Mouse (Mus musculus) heart, embryonic 11.5 days (tissue): ENCODE measurements around the gene Rbks. TPM values are rescaled to one million over a fixed set of nuclear protein-coding genes. Genes with fewer than 3 reads are reported as not detected.

Experiments
- ATAC-seq: fragments of 200-750 bp; cut with Nextera tagmentation; replicated peaks from 2 replicates; pipeline ENCODE4 v1.8.0; 2017; ENCODE audit warnings: moderate library complexity; ENCODE audit not compliant: insufficient number of reproducible peaks, low FRiP score, low TSS enrichment
- H3K27ac ChIP-seq: fragments of 300-500 bp; sonication (generic); 2 replicates; pipeline ENCODE4 v1.5.1; 2014; ENCODE audit warnings: mild to moderate bottlenecking, low read depth, low read length
- H3K27me3 ChIP-seq: fragments of 300-500 bp; sonication (generic); 2 replicates; pipeline ENCODE4 v1.6.1; 2014; ENCODE audit warnings: mild to moderate bottlenecking, low read length, mixed read lengths; ENCODE audit not compliant: control insufficient read depth, insufficient read depth
- H3K36me3 ChIP-seq: fragments of 300-500 bp; sonication (generic); 2 replicates; pipeline ENCODE4 v1.6.1; 2014; ENCODE audit warnings: mild to moderate bottlenecking, low read length, moderate library complexity, mixed read lengths; ENCODE audit not compliant: control insufficient read depth, insufficient read depth
- H3K4me1 ChIP-seq: fragments of 300-500 bp; sonication (generic); 2 replicates; pipeline ENCODE4 v1.6.1; 2014; ENCODE audit warnings: low read length; ENCODE audit not compliant: control insufficient read depth, insufficient read depth
- H3K4me2 ChIP-seq: fragments of 300-500 bp; sonication (generic); 2 replicates; pipeline ENCODE4 v1.6.1; 2014; ENCODE audit warnings: mild to moderate bottlenecking, moderate library complexity
- H3K4me3 ChIP-seq: fragments of 300-500 bp; sonication (generic); 2 replicates; pipeline ENCODE4 v1.5.1; 2014; ENCODE audit warnings: low read depth, low read length
- H3K9ac ChIP-seq: fragments of 300-500 bp; sonication (generic); 2 replicates; pipeline ENCODE4 v1.6.1; 2014; ENCODE audit warnings: mild to moderate bottlenecking, low read depth, low read length, moderate library complexity
- H3K9me3 ChIP-seq: fragments of 300-500 bp; sonication (generic); replicated peaks from 2 replicates; pipeline ENCODE4 v1.6.1; 2016; ENCODE audit warnings: low read length; ENCODE audit not compliant: control insufficient read depth
- WGBS: fragments of 180-500 bp; shearing (Covaris S2); extraction: QIAGEN DNeasy Blood & Tissue Kit; methylation state at CpG from one replicate; pipeline ENCODE4 v1.1.7; 2014; ENCODE audit not compliant: insufficient replicate concordance; 5-methylcytosine and 5-hydroxymethylcytosine counted together
- polyA plus RNA-seq: library from polyadenylated mRNA; unstranded; fragments of >200 nt; fragmentation: Nextera tagmentation; extraction: Ambion mirVana; gene quantifications from 2 replicates; pipeline ENCODE4 v1.2.1, GENCODE M21; 2014

The Rbks gene
- 4.9 and 7.7 TPM in 2 replicates for polyA plus RNA-seq

DNA sequence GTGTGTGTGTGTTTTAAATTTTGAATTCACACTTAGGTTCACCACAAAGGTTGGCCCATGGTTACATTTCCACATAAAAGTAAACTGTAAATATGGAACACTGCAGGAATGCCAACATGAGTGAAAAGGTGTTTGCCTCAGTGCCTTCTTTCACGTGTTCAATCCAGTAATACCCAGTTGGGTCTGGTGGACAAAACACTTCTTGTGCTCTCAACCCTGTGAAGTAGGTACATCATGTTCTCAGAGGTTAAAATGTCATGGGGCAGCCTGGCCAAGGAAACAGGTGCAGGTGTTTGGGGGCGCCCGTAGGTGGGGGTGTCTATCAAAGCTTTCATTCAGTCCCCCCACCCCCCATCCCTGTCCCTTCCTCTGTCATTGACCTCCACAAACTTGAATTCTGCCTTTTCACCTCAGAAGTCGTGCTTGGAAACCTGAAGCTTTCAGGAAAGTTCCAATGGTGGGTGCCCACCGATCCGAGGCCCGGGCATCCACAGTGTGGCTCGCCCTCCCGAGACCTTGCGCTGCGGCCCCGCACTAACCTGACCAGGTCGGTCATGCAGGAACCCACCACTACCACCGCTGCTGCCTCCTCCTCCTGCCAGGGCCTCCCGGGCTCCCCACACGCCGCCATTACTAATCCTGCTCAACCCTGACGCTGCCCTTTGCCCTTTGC, at the start of gene Rbks:
Rbks (minus strand) TSS at position 657 of the 673 bp plus-strand sequence.
- H3K9me3 ChIP-seq: no peaks in the 10 kb centered on the region
- H3K4me1 ChIP-seq: no peaks in the 10 kb centered on the region
- peak; percentile 83; the same call in 1 of the 2 replicates for ATAC-seq
- peak within 1 kb of the TSS; percentile 92 for H3K9ac ChIP-seq
- no peaks in the 10 kb centered on the region for H3K27me3 ChIP-seq
- peak within 1 kb of the TSS; percentile 92 for H3K27ac ChIP-seq
- peak within 1 kb of the TSS; percentile 83 for H3K4me2 ChIP-seq
- 6% methylated on average over 18 of the region's 18 CpGs for WGBS
- H3K4me3 ChIP-seq: peak within 1 kb of the TSS; percentile 86
- H3K36me3 ChIP-seq: no peaks in the 10 kb centered on the region

DNA sequence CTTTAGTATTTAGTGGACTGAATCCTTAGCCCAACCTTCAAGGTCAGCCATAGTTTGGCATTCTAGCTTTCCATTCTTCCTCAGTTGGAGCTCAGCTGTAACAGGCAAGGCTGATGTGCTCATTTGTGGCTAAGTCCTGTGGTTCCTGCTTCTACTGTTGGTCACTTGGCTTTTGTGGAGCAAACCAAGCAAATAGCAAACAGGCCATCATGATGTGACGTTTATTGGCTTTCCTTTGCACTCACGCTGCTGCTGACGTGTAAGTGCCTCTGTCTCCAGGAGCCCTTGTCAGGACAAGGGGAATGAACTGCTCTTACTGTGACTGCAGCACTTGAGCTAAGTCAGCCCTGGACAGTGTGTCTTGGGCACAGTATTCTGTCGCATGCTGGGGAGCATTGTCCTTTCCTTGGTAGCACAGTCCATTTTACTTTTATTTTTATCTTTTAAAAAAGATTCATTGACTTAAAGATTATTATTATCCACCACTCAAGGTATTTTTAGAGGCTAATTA, 45.1 kb upstream of the Rbks start:
- Histone ChIP-seq H3K4me1 (no peaks in the 10 kb centered on the region), H3K9ac (no peak overlapping the region), H3K4me2 (no peak overlapping the region), H3K27ac (no peak overlapping the region), H3K36me3 (no peaks in the 10 kb centered on the region), H3K27me3 (no peaks in the 10 kb centered on the region), H3K9me3 (no peaks in the 10 kb centered on the region), H3K4me3 (no peak overlapping the region)
- no peak for ATAC-seq
- 40% methylated on average over 4 of the region's 4 CpGs for WGBS

DNA sequence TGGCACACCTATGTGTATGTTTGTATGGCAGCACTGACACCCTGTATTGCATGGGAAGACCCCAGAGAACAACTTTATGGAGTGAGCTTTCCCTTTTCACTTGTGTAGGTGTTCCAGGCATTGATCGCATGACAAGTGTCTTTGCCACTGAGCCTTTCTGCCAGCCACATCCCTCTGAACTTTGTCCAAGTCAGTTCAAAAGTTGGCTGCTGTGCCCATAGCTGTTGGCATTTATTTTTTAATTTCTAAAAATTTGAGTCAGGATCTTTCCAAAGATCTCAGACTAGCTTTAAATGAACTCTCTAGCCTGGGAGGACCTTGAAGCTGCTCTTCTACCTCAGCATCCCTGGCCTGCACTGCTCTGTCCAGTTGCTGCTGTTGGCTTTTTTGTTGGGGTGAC, 44.5 kb upstream of the Rbks start:
- 94% methylated on average over 1 of the region's 1 CpGs for WGBS
- Histone ChIP-seq H3K9ac (no peak overlapping the region), H3K27me3 (no peaks in the 10 kb centered on the region), H3K4me3 (no peak overlapping the region), H3K27ac (no peak overlapping the region), H3K36me3 (no peaks in the 10 kb centered on the region), H3K4me2 (no peak overlapping the region), H3K9me3 (no peaks in the 10 kb centered on the region), H3K4me1 (no peaks in the 10 kb centered on the region)
- no peak for ATAC-seq

DNA sequence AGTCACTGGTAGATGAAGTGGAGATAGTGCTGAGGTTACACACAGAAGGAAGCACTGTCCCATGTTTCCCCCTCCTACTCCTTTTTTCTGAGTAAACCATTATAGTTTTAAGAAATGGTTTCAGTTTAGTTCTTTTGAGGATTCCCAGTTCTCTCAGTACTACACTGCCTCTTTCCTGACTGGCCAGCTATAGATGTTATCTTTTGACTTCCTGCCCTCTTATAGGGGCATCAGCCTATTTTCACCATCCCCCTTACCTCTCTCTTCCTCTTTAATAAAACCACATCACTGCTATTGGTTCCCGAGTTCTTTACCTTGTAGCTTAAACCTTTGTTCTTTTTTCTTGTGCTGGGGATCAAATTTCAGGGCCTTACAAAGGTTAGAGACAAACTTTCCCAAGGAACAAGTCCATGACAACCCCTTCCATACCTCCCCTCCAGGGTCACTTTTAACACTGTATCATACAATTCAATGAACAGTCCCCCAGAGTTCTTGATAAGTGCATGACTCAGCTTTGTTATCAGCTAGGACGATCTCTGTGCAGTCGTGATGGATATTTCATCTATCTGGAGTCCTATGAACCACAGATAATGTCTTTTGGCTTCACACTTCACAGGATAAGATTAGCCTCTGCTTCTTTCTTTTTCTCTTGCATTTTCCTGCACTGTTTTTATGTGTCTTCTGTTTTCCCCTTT, 35.4 kb upstream of the Rbks start:
- Histone ChIP-seq H3K27me3 (no peaks in the 10 kb centered on the region), H3K4me1 (no peaks in the 10 kb centered on the region), H3K36me3 (no peaks in the 10 kb centered on the region), H3K27ac (no peak overlapping the region), H3K9me3 (no peaks in the 10 kb centered on the region), H3K9ac (no peak overlapping the region), H3K4me3 (no peak overlapping the region), H3K4me2 (no peak overlapping the region)
- no peak for ATAC-seq
- 29% methylated on average over 3 of the region's 3 CpGs for WGBS

DNA sequence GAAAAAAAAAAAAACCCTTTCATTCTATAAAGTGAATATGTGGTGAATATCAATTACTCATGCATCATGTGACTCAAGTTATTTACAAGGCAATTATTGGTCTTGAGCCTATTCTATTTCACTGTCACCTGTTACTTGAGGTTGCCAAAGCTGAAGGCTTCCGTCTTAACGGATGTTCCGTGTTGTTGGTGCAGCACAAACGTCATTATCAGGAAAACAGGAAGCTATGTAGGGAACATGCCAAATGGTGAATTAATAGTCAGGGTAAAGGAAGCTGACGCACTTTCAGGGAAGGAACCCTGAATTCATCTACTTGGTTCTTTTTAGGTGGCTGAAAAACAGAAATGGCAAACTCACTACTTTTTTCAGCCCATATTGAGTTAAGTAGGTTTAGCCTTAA, 30.0 kb upstream of the Rbks start:
- Histone ChIP-seq H3K27ac (no peak overlapping the region), H3K9ac (no peak overlapping the region), H3K4me2 (no peak overlapping the region), H3K36me3 (no peaks in the 10 kb centered on the region), H3K27me3 (no peaks in the 10 kb centered on the region), H3K4me3 (no peak overlapping the region), H3K9me3 (no peaks in the 10 kb centered on the region), H3K4me1 (no peaks in the 10 kb centered on the region)
- 64% methylated on average over 5 of the region's 5 CpGs for WGBS
- no peak for ATAC-seq

DNA sequence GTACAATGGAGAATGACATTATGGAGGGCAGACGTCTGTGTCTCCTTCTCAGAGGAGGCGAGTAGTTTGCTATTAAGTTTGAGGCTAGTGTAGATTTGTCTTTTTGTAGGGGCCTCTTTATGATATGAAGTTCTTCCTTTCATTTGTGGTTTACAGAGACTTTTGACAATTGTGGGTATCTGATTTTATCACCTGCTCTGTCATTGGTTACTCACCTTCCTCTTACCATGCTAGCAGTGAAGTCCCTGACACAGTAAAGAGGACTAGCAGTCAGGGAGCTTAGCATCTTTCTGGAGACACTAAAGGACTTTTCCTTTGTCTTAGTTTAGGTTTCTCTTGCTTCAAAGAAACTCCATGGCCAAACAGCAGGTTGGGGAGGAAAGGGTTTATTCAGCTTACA, 28.5 kb upstream of the Rbks start:
- WGBS: 88% methylated on average over 2 of the region's 2 CpGs
- Histone ChIP-seq H3K4me3 (no peak overlapping the region), H3K36me3 (no peaks in the 10 kb centered on the region), H3K9me3 (no peaks in the 10 kb centered on the region), H3K27ac (no peak overlapping the region), H3K27me3 (no peaks in the 10 kb centered on the region), H3K4me1 (no peaks in the 10 kb centered on the region), H3K9ac (no peak overlapping the region), H3K4me2 (no peak overlapping the region)
- ATAC-seq: no peak

DNA sequence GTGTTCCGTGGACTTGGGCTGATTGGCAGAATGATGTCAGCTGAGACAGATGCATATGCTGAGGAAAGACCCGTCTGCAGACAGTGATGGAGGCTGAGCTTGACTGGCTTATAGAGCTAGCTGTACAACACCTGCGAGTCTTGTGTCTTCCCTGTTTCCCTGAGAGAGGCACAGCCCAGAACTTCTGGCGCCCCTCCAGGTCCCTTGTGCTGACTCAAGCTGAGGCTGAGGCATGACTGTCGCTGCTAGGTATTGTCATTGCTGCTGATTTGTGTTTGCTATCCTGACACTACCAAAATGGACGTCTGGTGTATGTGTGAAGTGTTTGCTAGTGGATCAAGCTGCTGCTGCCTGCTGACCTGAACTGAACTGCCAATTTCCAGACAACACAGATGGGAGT, 27.1 kb upstream of the Rbks start:
- Histone ChIP-seq H3K9ac (no peak overlapping the region), H3K4me3 (no peak overlapping the region), H3K27ac (no peak overlapping the region), H3K4me1 (no peaks in the 10 kb centered on the region), H3K9me3 (no peaks in the 10 kb centered on the region), H3K27me3 (no peaks in the 10 kb centered on the region), H3K36me3 (no peaks in the 10 kb centered on the region), H3K4me2 (no peak overlapping the region)
- ATAC-seq: no peak
- WGBS: 70% methylated on average over 6 of the region's 6 CpGs

DNA sequence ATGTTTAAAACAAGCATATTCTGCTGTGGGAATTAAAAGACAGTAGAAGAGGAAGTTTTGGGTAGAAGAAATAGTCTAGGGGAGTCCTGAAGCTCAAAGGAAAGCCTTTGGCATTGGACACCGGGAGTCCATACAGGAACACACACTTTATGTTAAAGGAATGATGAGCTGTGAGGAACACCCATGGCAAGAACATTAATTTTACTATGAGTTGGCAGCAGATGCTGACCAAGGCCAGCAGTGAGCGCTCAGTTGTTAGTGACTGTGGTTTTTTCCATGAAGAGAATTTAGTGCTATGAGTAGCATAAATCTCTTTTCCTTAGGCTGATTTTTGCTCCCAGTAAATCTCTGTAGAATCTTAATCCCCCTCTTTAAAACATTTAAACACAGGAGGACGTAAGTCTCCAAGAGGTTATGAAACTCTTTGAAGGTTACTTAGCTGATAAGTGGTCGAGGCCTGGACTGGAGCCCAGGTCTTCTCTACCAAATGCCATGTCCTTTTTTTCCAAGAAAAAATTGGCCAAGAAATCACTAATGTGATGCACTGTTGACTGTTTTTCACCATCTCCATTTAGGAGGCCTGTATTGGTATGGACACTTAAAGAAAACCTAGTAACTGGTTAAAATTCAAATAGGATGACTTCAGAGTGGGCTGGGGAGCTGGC, 18.2 kb upstream of the Rbks start:
- H3K4me1 ChIP-seq: peaks cover 5% of the 10 kb centered on the region; the same call in 1 of the 2 replicates
- ATAC-seq: no peak
- 0 out of 2 replicates have a peak, but pooled peaks cover 2% of the 10 kb centered on the region for H3K9me3 ChIP-seq
- H3K36me3 ChIP-seq: peaks cover 3% of the 10 kb centered on the region; the same call in 1 of the 2 replicates
- no peak overlapping the region for H3K27ac ChIP-seq
- no peaks in the 10 kb centered on the region for H3K27me3 ChIP-seq
- WGBS: 72% methylated on average over 4 of the region's 4 CpGs
- no peak overlapping the region for H3K4me3 ChIP-seq
- H3K9ac ChIP-seq: no peak overlapping the region
- H3K4me2 ChIP-seq: no peak overlapping the region
